Mouse (Mus musculus) heart, adult 2 months (tissue): ENCODE data around the gene Gm42688. TPM values are rescaled to one million over a fixed set of nuclear protein-coding genes. Genes with fewer than 3 reads are reported as not detected.

Experiments
- DNase-seq, 2 experiments: peaks; one replicate each; pipeline ENCODE4 v3.0.0; 2021
- H3K27ac ChIP-seq: fragments of 200-600 bp; 2 replicates; pipeline ENCODE4 v1.8.1; 2022
- H3K27me3 ChIP-seq: fragments of 200-500 bp; 2 replicates; pipeline ENCODE4 v1.6.1; 2012; ENCODE audit warnings: mild to moderate bottlenecking, low read length, inconsistent platforms, mixed read lengths; ENCODE audit not compliant: control insufficient read depth, insufficient read depth
- H3K36me3 ChIP-seq: fragments of 200-500 bp; 2 replicates; pipeline ENCODE4 v1.6.1; 2012; ENCODE audit warnings: low read length, inconsistent platforms; ENCODE audit not compliant: control insufficient read depth, insufficient read depth
- H3K4me1 ChIP-seq: fragments of 200-500 bp; 2 replicates; pipeline ENCODE4 v1.6.1; 2011; ENCODE audit warnings: low read length; ENCODE audit not compliant: control insufficient read depth, insufficient read depth
- H3K4me3 ChIP-seq: fragments of 200-600 bp; 2 replicates; pipeline ENCODE4 v1.8.1; 2022
- H3K79me2 ChIP-seq: fragments of 200-500 bp; replicated peaks from 2 replicates; pipeline ENCODE4 v1.6.1; 2012; ENCODE audit warnings: mild to moderate bottlenecking, inconsistent platforms, low read length, moderate library complexity, mixed read lengths; ENCODE audit not compliant: control insufficient read depth, insufficient read depth
- H3K9ac ChIP-seq: fragments of 200-500 bp; 2 replicates; pipeline ENCODE4 v1.6.1; 2012; ENCODE audit warnings: low read depth, mild to moderate bottlenecking, control low read depth, inconsistent platforms, low read length, mixed read lengths
- CTCF ChIP-seq: fragments of 200-600 bp; IDR thresholded peaks from 2 replicates; pipeline ENCODE4 v1.8.1; 2022; ENCODE audit warnings: antibody characterized with exemption, mild to moderate bottlenecking, moderate library complexity
- EP300 ChIP-seq: fragments of 200-500 bp; IDR thresholded peaks from 2 replicates; pipeline ENCODE4 v1.6.1; 2011; ENCODE audit warnings: low read depth, low read length, control low read depth; ENCODE audit not compliant: insufficient read depth
- POLR2A ChIP-seq: fragments of 200-500 bp; IDR thresholded peaks from 2 replicates; pipeline ENCODE4 v1.6.1; 2011; ENCODE audit warnings: mild to moderate bottlenecking, low read depth, low read length, control low read depth; ENCODE audit not compliant: insufficient read depth
- WGBS: fragments of 180-500 bp; shearing (Covaris S2); methylation state at CpG from one replicate; pipeline ENCODE4 v1.1.7; 2018; 5-methylcytosine and 5-hydroxymethylcytosine counted together
- intact Hi-C: fragments of 180-260 bp; cut with DNase I; formaldehyde crosslinking; loops from one replicate; pipeline ENCODE4 v1.15.1; 2025
- polyA plus RNA-seq: library from polyadenylated mRNA; depleted of rRNA; stranded (reverse); fragments of >200 nt; gene quantifications from 2 replicates; pipeline ENCODE4 v1.2.3, GENCODE M21; 2012
- total RNA-seq, 2 experiments: library from RNA; stranded (reverse); gene quantifications; 2 replicates each; pipeline ENCODE4 v1.2.3; 2021

Gene Gm42688
- total and polyA plus RNA-seq, 3 experiments = 0.80 to 1.6 (median 0.94) TPM

GRCm38 (mm10) chr6:83087205-83087925 lies 14.1 kb upstream of the Gm42688 start:
- no peaks in the 10 kb centered on the region for H3K79me2 ChIP-seq
- peak; percentile 51 to 66 for DNase-seq
- no peaks in the 10 kb centered on the region for H3K36me3 ChIP-seq
- H3K27me3 ChIP-seq = no peaks in the 10 kb centered on the region
- intact Hi-C loops = no loop called here
- peak overlapping the region; percentile 73 for H3K9ac ChIP-seq
- TF ChIP-seq CTCF (no peak), EP300 (no peak), POLR2A (no peak)
- H3K4me3 ChIP-seq = peak overlapping the region; percentile 64
- under 1% methylated on average over 47 of the region's 47 CpGs for WGBS
- H3K4me1 ChIP-seq = no peaks in the 10 kb centered on the region
- H3K27ac ChIP-seq = peak overlapping the region; percentile 76

GRCm38 (mm10) chr6:83087926-83088260 lies 13.5 kb upstream of the Gm42688 start:
- Histone ChIP-seq H3K27me3 (no peaks in the 10 kb centered on the region), H3K36me3 (no peaks in the 10 kb centered on the region), H3K27ac (peak overlapping the region; percentile 76), H3K9ac (peak overlapping the region; percentile 73), H3K4me3 (peak overlapping the region; percentile 64), H3K79me2 (no peaks in the 10 kb centered on the region), H3K4me1 (peaks cover 2% of the 10 kb centered on the region)
- DNase-seq = no peak
- WGBS = 25% methylated on average over 9 of the region's 9 CpGs
- intact Hi-C loops = no loop called here
- no peak for TF ChIP-seq EP300

DNA sequence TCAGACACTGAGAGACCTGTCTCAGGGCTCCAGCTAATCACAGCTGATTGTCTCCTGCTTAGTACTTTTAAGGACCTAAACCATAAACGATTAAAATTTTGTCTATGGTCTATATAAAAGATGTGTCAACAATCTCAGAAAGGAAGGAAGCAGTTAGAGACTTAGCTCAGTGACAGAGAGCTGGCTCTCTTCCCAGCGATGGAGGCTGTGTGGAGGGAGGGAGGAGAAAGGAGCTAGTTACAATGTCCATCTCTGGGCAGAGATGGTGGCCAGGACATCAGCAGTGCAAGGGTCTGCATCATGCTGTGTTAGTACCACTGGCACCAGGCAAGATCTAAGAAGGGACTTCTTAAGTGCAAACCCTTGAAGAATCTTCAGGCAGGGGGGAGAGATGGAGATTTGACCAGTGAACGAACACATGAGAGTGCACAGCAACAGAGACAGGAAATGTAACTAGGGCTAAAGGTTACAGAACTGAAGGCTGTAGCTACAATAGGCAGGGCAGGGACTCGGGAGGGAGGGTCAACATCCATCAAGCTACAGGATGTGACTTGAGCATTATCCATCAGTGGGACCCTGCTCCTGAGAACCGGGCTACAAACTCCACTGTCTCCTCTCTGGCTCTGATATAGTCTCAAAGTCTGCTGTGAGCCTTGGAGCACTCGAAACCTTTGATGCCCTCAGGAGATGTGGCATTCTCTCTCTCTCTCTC lies 8.8 kb upstream of the Gm42688 start:
- Histone ChIP-seq H3K79me2 (no peaks in the 10 kb centered on the region), H3K9ac (no peak overlapping the region), H3K4me3 (no peak overlapping the region), H3K27me3 (no peaks in the 10 kb centered on the region), H3K4me1 (peaks cover 2% of the 10 kb centered on the region), H3K36me3 (no peaks in the 10 kb centered on the region), H3K27ac (no peak overlapping the region)
- intact Hi-C loops = no loop called here
- TF ChIP-seq EP300 (no peak), POLR2A (no peak), CTCF (no peak)
- DNase-seq = no peak
- WGBS = 16% methylated on average over 6 of the region's 6 CpGs

- Histone ChIP-seq H3K36me3 (no peaks in the 10 kb centered on the region), H3K79me2 (no peaks in the 10 kb centered on the region), H3K4me1 (peaks cover 3% of the 10 kb centered on the region), H3K4me3 (no peak overlapping the region), H3K9ac (no peak overlapping the region), H3K27me3 (no peaks in the 10 kb centered on the region), H3K27ac (no peak overlapping the region)
- no peak for DNase-seq
- TF ChIP-seq EP300 (no peak), CTCF (no peak), POLR2A (no peak)
- intact Hi-C loops = no loop called here
- WGBS = 48% methylated on average over 6 of the region's 6 CpGs
These were observed 5.4 kb upstream of the Gm42688 start for GRCm38 (mm10) chr6:83095968-83096367.

DNA sequence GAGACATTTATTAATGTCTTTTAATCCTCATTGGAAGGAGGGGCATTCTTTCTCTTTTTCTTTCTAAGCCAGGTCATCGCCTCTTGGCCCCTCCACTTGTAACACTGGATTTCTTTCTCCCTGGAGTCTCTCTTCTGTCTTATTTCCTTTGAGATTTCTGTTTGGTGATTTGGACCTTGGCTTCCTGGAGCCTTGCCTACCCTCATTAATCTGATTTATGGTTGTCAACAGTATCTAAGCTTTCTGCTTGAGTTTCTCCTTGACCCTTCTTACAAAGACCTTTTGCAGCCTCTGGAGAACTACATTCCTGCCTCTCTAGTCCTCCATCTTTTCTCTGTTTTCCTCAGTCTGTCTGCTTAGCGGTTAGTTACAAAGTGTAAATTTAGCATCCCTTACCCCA lies 3.0 kb upstream of the Gm42688 start:
- WGBS = 68% methylated on average over 2 of the region's 2 CpGs
- Histone ChIP-seq H3K4me1 (peaks cover 4% of the 10 kb centered on the region), H3K36me3 (no peaks in the 10 kb centered on the region), H3K27ac (no peak overlapping the region), H3K4me3 (no peak overlapping the region), H3K79me2 (no peaks in the 10 kb centered on the region), H3K9ac (no peak overlapping the region), H3K27me3 (no peaks in the 10 kb centered on the region)
- intact Hi-C loops = no loop called here
- no peak for DNase-seq
- TF ChIP-seq CTCF (no peak), EP300 (no peak), POLR2A (no peak)
